Mouse (Mus musculus): ENCODE results near the gene Olfr323.

Olfr323 gene

DNA sequence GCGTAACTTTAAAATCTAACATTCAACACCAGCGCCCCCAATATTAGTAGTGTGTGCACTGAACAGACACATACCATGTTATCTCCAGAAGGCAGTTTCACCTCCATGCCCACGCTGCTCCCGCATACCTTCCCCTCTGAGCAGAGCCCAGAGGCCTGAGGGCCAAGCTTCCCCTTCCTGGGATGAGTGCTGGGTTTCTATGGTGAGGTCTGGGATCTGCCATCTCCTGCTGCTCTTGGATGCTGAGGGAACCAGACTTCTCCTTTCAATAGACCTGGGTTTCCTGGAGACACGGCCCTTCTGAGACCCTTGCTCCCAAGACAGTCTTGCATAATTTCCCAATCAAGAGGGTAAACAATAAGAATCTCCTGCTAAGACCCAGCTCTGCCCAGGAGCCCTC lies at the start of gene Olfr323:
TSS of gene Olfr323 (minus strand) at position 101 of the 400 bp plus-strand sequence.
- no peak for DNase-seq

GRCm38 (mm10) chr11:58671825-58672224 lies 41.5 kb upstream of the Olfr323 start:
- DNase-seq, result no peak

- no peak for DNase-seq
These were observed 39.0 kb upstream of the Olfr323 start for GRCm38 (mm10) chr11:58669252-58669651.

DNA sequence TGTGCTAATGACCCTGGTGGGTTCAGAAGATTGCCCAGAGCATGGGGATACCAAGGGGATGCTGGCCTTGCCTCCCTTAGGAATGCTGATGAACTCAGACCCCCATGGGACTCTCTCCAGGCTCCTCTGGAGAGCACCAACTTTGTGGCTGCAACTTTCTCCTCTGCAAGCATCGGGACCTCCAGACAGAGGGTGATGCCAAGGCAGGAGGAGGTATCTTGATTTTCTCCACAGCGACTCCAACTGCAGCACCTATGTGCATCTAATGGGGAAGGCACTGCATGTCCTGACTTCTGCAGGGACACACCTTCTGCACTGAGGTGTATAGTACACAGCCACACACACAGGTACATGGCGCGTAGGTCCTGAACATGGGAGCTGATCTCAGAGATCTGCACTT lies 28.3 kb upstream of the Olfr323 start, which contains the start of gene Olfr322:
TSS of gene Olfr322 (plus strand) at position 187 of the 400 bp plus-strand sequence.
- DNase-seq, result no peak

DNA sequence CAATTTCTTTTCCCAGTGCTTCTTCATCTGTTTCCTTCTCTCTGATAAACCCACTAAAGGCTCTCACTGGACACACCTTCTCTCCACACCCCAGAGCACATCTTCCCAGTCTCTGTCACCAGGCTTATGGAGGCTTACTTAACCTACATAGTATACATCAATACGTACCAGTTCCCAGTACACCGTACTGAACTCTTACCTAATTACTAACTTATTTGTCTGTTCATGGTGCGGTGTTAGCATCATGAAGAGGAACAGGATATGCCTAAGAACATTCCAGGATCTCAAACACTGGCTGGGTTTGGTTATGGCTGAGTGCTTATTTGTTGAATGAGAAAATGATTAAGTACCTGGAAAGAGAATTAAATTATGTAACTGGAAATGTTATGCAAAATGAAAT lies 24.9 kb upstream of the Olfr323 start:
- DNase-seq, result no peak

GRCm38 (mm10) chr11:58643350-58643749 lies 13.0 kb upstream of the Olfr323 start:
- DNase-seq, result peak; percentile 58 to 61

- no peak for DNase-seq
These were observed 11.5 kb upstream of the Olfr323 start for GRCm38 (mm10) chr11:58641638-58642358.

DNA sequence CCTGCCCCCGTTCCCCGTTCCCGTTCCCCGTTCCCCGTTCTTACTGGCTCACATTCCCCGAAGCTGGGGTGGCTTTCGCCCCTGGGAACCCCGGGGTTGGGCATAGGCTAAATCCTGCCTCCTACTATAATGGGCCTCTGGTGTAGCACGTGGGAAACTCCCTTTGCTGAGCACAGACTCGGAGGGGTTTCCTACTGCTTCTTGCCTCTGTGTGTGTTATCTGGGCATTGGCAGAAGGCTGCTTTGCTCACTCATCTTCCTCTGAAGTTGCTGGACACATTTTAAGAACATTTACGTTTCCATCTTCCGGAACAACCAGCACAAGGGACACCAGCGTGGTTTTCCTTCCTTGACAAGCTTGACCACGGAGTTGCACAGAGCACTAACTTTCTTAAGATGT lies 10.8 kb upstream of the Olfr323 start:
- DNase-seq, result no peak

DNA sequence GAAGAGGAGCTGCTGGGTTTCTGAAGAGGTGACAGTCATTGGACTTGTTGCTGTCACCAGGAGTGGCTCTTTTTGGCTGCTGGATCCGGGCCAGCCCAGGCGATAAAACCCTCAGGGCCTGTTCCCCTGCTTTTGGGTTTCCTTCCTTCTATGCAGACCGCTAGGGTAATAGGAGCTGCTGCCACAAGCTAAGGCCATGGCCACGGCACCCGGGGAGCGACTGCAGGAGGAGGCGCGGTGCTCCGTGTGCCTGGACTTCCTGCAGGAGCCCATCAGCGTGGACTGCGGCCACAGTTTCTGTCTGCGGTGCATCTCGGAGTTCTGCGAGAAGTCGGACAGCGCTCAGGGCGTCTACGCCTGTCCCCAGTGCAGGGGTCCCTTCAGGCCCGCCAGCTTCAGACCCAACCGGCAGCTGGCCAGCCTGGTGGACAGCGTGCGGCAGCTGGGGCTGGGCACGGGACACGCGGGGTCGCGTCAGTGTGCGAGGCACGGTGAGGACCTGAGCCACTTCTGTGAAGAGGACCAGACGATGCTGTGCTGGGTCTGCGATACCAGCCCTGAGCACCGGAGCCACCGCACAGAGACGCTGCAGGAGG lies 10.1 kb upstream of the Olfr323 start, which contains the start of gene Trim58:
TSS of gene Trim58 (plus strand) at position 194 of the 596 bp plus-strand sequence.
- DNase-seq, result no peak

DNA sequence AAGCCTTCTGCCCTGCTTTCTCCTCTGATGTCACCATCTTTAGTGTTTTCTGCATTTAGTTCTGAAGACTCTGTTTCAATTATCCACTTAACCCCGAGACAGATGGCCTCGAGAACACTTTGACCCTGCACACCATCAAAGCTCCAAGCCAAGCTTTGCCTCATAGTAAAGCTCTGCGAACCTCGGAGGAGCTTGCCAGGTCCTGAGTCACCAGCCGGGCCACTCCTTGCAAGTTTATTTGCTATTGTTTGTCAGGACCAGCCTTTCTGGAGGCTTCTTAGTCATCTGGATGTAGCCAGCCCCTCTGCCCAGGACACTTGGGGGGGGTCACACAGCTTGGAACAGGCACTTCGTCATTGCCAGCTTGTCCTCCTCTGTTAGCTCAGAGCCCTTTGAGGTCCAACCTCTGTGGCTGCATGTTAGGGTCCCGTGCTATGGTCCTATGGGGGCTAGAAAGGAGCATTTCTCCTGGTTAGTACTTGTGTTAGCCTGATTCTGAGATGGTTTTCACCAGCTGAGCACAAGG lies 7.9 kb upstream of the Olfr323 start:
- no peak for DNase-seq

DNA sequence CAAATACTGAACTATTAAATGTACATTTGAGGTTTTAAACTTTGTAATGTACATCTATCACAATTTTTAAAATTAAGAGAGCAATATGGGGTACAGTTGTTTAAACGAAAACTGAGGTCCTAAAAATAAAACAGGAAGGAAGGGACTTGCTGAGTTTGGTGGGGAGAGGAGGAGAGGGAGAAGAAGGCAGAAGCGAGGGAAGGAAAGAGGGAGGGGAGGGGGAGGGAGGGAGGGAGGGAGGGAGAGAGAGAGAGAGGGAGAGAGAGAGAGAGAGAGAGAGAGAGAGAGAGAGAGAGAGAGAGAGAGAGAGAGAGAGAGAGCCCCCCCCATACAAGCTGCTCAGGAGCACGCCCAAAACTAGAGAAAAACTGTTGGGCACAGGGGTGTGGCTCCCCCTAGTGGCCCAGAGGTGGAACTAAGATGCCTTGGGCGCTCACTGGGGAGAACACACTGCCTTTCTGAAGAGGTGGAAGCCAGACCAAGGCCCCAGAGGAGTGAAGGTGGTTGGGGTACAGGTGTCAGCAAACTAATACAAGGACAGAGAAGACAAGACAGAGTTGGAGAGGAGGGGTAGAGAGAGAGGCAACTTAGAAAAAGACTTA lies 6.2 kb upstream of the Olfr323 start:
- DNase-seq, result peak; percentile 51 to 54

DNA sequence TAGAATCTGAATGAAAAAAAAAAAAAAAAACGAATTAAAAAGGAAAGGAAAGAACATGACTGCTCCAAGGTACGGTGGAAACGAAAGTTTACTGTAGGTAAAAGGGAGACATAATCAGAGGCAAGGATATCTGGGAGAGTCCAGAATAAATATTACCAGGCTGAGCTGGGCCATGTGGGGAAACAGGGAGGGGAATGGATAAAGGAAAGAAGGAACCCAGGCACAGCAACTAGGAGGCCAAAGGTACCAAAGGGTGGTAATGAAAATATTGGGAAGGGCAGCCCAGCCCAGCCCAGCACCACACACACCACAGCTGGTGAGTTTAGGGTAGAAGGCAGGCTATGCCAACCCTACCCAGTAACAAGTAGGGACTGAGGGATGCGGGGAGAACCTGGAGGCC lies 4.6 kb upstream of the Olfr323 start:
- no peak for DNase-seq

GRCm38 (mm10) chr11:58626146-58626545 lies 4.2 kb downstream of the Olfr323 start:
- no peak for DNase-seq

DNA sequence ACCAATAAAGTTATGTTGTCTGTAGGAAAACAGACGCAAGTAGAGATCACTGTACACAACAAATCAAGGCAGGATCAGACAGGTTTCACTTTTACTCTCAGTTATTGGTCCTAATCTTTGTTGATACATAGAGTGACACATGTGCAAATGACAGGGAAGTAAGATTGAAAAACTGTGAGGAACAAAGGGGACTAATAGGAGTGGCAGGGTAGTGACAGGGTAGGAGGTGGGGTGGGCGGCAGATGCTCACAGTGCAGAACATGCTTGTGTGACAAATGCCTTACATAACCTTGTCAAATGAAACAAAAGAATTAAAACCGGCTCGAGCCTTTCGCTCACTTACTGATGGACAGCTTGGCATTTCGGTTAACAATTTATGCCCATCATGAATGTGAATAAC lies 11.5 kb downstream of the Olfr323 start:
- DNase-seq, result no peak

- no peak for DNase-seq
These were observed 11.9 kb downstream of the Olfr323 start for GRCm38 (mm10) chr11:58618369-58618768.

DNA sequence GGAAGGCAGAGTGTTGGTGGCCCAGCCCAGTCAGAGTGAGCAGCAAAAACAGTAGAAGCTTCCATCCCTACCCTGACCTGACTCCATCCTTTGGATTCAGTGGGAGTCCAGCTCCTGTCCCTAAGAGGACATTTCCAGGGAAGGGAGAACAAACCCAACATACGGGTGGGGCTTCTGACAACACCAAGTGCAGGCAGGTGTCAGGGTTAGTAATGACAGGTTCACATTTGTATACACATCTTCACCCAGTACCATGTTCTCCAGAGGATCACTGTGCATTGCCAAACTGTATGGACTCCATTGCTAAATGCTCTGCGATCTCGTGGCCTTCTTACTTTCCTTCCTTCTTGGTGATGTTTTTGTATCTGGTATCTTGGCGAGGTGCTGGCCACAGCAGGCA lies 14.3 kb downstream of the Olfr323 start, which contains the start of gene 2210407C18Rik:
TSS of gene 2210407C18Rik (minus strand) at position 101 of the 400 bp plus-strand sequence.
- no peak for DNase-seq

DNA sequence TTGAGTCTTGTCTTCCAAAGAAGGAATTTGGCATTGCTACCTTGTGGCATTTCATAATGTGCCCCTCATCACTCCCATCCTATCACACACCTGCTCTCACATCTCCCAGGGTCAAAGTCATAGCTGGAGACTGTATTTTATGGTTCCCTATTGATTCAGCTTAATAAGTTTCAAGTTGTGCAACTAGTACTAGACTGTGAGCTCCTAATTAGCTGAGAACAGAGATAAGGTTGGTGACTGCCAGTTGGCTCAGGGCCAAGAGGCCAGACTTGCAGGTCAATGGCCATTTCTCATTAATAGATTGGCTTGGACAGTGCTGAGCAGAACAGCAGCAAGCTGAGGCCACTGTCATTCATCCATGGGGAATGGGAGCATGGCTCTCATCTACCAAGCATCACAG lies 15.8 kb downstream of the Olfr323 start:
- no peak for DNase-seq

DNA sequence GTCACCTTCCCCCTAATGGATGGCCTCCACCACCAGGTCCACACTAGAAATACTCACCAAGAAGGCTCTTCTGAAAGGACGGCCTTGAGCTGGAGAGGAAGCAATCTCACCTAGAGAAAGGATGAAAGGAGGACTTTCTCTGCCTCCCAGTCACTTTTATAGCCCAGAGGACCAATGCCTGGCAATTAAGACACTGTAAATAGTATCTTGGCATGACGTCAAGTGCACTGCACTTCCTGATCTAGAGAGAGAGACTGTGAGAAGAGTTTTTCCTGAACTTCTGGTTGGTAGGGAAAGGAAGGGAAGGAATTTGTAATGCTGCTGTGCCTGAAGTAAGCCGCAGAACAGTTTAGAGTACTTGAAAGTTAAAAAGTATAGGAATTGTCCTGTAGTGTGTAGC lies 16.9 kb downstream of the Olfr323 start:
- DNase-seq, result no peak

DNA sequence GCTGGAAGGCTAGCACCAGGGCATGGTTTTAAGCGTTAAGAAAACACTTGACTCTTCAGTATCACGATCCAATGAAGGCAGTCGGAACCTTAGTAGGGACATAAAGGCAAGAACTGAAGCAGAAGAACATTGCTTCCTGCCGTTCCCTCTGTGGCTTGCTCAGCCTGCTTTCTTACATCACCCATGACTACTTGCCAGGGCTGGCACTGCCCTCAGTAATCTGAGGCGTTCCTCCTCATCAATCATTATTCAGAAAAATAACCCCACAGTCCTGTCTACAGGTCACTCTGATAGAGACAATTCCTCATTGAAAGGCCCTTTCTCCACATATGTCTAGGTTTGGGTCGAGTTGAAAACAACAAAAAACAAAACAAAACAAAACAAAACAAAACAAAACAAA lies 23.3 kb downstream of the Olfr323 start:
- DNase-seq, result no peak

DNA sequence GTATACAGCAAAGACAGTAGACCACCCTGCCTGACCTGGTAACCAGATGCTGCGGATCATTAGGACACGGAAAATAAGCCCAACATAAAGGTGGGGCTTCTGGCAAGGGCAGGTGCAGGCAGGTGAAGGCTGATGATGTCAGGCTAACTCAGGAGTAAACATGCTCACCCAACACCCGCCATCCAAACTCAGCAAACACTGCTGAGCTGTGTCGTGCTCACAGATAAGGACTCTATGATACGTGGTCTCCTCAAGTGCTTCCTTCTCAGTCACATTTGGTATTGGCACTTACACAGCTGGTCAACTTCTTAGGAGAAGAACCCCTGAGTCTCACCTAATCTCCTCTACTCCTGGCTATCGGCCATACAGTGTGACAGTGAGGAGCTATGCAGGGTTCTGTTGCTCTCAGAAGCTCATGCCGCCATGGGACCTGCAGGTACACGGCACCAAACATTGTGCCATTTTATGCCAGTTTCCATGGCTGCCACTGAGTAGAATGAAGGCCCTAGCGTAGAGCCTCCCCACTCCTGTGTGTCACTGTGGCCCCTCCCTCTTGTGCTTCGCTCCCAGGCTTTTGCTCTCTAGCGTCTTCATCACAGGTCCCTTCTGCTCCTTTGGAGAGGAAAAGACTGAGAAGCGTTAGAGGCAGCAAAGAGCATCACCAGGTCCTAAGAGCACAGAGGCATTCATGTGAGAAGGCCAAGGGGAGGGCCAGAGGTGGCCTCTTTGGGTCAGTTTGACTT lies 24.0 kb downstream of the Olfr323 start:
- no peak for DNase-seq

DNA sequence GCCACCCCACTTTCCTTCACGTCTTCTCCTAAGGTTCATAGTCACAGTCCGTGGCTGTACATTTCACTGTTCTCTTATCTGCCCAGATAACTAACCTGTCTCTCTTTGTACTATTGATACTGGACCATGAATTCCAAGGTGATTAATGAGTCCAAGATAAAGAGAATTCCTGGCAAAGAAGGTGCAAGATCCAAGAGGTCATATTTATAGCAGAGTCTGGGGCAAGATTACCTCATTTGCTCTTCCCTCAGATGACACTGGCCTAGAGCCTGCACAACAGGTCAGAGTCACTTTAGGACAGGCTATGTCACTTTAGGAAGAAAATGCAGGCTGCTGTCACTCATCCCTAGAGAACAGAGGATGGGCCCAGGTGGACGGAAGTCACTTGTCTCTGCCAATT lies 25.1 kb downstream of the Olfr323 start:
- DNase-seq, result no peak

DNA sequence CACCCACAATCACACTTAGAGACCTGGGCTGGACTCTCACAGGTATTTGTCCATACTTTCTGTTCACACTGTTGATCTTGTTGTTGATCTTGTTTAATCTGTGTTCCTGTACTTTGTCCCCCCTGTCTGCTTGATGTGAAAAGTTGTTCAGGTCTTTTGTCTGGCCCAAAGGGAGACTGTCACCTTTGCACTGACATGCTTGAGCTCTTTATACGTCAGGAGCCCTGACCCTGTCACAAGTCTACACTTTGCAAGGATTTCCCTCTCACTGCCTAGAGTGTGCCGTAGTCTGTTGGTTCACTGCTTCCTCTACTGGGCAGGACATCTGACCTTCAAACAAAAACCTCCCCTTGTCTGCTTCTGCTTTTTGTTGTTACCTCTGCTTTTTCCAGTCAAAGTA lies 25.6 kb downstream of the Olfr323 start:
- DNase-seq, result no peak

All from thymus, postnatal 36 days (tissue).